Mouse (Mus musculus): ENCODE results near the gene Cela1. TPM values are rescaled to one million over a fixed set of nuclear protein-coding genes. Genes with fewer than 3 reads are reported as not detected.

Cela1 gene
- polyA plus RNA-seq, 1 experiment: not detected

DNA sequence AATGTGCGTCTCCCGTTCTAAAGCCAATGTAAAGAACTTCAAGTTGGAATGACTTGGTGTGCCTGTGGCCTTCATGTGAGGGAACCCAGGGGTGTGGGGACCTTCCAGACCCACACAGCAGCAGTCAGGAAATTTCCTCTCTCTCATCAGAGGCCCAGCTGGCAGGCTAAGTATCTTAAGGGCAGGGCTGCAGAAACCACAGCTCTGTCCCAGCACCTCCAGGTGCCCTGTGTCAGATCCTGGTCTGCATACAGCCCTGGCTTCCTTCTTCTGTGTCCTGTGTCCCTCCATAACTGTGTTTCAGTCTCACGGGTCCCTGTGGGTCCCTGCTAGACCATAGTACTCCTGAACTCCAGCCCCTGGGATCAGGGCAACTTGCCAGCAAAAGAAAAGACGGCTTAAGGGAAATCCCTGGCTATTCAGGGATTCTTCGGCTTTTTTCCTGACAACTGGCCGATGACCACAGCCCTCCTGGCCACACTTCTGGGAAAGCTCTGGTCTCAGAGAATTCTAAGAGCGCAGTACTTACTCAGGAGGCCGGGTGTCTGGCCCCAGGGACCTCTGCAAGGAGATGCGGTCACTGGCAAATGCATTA is 27.8 kb upstream of the Cela1 start:
- Histone ChIP-seq H3K4me1 (ENCODE audit: control insufficient read depth, insufficient read depth, low read length) (no peaks in the 10 kb centered on the region), H3K27ac (ENCODE audit: insufficient read depth, low read depth, low read length) (no peak overlapping the region), H3K4me3 (ENCODE audit: insufficient read depth, low read depth, low read length) (no peak overlapping the region)
- 63% methylated on average over 9 of the region's 9 CpGs for WGBS
- no peak for TF ChIP-seq POLR2A (IDR thresholded peaks at IDR 0.05; ENCODE audit: insufficient read depth, low read depth, low read length)
- no peak for TF ChIP-seq CTCF (IDR thresholded peaks at IDR 0.05; ENCODE audit: insufficient read depth, low read depth, low read length)

DNA sequence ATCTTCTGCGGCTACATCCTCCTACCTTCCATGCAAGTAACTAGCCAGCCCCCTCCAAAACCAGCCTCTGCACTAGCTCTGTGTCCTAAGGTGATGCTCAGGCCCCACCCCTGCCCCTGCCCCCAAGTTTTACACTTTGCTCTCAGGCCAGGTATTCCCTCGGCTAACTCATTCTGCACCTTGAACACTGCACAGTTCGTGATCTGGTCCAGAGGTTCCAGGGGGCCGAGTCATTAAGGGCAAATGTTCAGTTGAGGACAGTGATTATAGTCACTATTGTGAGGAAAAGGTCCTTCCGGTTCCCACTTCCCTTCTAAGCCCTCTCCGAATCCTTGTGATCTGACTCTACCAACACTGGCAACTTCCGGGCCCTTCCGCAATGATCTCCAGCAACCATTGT is 26.7 kb upstream of the Cela1 start:
- no peak overlapping the region for H3K27ac ChIP-seq (ENCODE audit: insufficient read depth, low read depth, low read length)
- TF ChIP-seq POLR2A (IDR thresholded peaks at IDR 0.05; ENCODE audit: insufficient read depth, low read depth, low read length) (no peak), CTCF (IDR thresholded peaks at IDR 0.05; ENCODE audit: insufficient read depth, low read depth, low read length) (no peak)
- H3K4me1 ChIP-seq (ENCODE audit: control insufficient read depth, insufficient read depth, low read length): no peaks in the 10 kb centered on the region
- no peak overlapping the region for H3K4me3 ChIP-seq (ENCODE audit: insufficient read depth, low read depth, low read length)
- WGBS: 89% methylated on average over 8 of the region's 8 CpGs

DNA sequence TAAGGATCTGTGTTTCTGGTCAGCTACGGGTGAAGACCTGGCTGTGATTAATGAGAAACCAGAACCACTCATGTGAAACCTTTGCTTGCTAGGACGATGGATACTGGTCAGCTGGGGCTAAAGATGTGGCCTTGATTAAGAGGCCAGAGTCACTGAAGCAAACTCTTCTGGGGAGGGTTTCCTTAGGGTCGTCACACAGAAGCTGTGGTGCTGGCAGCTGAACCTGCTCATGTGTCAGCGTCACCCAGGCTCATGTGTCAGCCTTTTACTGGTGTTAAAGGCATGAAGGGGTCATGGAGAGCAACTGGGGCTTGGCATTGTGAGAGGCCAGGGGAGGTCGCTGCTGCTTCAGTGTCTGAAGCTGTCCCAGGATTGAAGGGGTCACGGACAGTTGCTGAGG is 23.1 kb upstream of the Cela1 start:
- Histone ChIP-seq H3K4me3 (ENCODE audit: insufficient read depth, low read depth, low read length) (no peak overlapping the region), H3K4me1 (ENCODE audit: control insufficient read depth, insufficient read depth, low read length) (no peaks in the 10 kb centered on the region), H3K27ac (ENCODE audit: insufficient read depth, low read depth, low read length) (no peak overlapping the region)
- TF ChIP-seq POLR2A (IDR thresholded peaks at IDR 0.05; ENCODE audit: insufficient read depth, low read depth, low read length) (no peak), CTCF (IDR thresholded peaks at IDR 0.05; ENCODE audit: insufficient read depth, low read depth, low read length) (no peak)
- 83% methylated on average over 6 of the region's 6 CpGs for WGBS

DNA sequence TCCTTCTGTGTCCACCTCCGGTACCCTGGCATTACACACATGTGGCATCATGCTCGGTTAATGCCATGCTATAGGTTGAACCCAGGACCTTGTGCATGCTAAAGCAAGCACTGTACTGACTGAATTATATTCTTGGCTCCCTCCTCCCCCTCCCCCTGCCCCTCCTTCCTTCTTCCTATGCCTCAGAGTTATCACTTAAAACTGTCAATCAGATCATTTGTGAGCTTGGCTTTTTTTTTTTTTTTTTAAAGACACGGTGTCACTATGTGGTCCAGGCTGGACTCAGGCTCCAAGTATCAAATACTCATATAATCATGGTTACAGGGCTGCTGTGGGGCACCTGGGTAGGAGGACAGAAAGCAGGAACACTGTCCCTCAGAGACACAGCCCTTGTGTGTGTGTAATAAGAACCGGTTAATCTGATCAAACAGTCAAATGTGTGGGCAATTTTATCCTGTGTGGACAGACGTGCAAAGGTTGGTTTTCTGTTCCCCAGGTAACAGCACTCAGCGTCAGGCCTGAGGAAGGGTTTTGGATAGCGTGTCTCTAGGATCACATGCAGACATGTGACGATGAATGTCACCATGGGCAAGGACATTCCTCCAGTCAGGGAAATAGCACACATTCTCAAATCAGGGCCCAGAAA is 20.8 kb upstream of the Cela1 start:
- TF ChIP-seq POLR2A (IDR thresholded peaks at IDR 0.05; ENCODE audit: insufficient read depth, low read depth, low read length): no peak
- no peak for TF ChIP-seq CTCF (IDR thresholded peaks at IDR 0.05; ENCODE audit: insufficient read depth, low read depth, low read length)
- WGBS: 88% methylated on average over 8 of the region's 8 CpGs
- Histone ChIP-seq H3K4me3 (ENCODE audit: insufficient read depth, low read depth, low read length) (no peak overlapping the region), H3K4me1 (ENCODE audit: control insufficient read depth, insufficient read depth, low read length) (peaks cover 5% of the 10 kb centered on the region; the same call in 1 of the 2 replicates), H3K27ac (ENCODE audit: insufficient read depth, low read depth, low read length) (no peak overlapping the region)

- no peak overlapping the region for H3K27ac ChIP-seq (ENCODE audit: insufficient read depth, low read depth, low read length)
- H3K4me1 ChIP-seq (ENCODE audit: control insufficient read depth, insufficient read depth, low read length): peaks cover 5% of the 10 kb centered on the region; the same call in 1 of the 2 replicates
- TF ChIP-seq POLR2A (IDR thresholded peaks at IDR 0.05; ENCODE audit: insufficient read depth, low read depth, low read length) (no peak), CTCF (IDR thresholded peaks at IDR 0.05; ENCODE audit: insufficient read depth, low read depth, low read length) (no peak)
- H3K4me3 ChIP-seq (ENCODE audit: insufficient read depth, low read depth, low read length): no peak overlapping the region
- WGBS: 86% methylated on average over 8 of the region's 8 CpGs
Observed at GRCm38 (mm10) chr15:100706226-100706625, 18.5 kb upstream of the Cela1 start.

DNA sequence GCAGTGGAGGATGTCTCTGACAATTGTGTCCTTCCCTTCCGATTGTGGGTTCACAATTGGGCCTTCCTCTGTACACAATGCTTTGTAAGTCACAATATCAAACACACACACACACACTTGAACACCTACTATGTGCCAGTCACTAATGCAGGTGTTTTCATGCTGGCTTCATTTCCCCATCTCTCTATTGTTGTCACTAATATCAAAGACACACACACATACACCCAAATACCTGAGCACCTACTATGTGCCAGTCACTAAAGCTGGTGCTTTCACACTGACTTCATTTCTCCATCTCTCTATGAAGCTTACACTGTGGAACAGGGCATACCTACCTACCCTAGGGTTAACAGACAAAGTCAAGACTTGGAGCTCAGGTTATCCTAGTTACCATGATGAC is 17.7 kb upstream of the Cela1 start:
- 85% methylated on average over 1 of the region's 1 CpGs for WGBS
- TF ChIP-seq POLR2A (IDR thresholded peaks at IDR 0.05; ENCODE audit: insufficient read depth, low read depth, low read length): no peak
- no peak for TF ChIP-seq CTCF (IDR thresholded peaks at IDR 0.05; ENCODE audit: insufficient read depth, low read depth, low read length)

GRCm38 (mm10) chr15:100703913-100704312 is 16.2 kb upstream of the Cela1 start:
- Histone ChIP-seq H3K4me1 (ENCODE audit: control insufficient read depth, insufficient read depth, low read length) (peaks cover 5% of the 10 kb centered on the region; the same call in 1 of the 2 replicates), H3K27ac (ENCODE audit: insufficient read depth, low read depth, low read length) (no peak overlapping the region), H3K4me3 (ENCODE audit: insufficient read depth, low read depth, low read length) (no peak overlapping the region)
- no peak for TF ChIP-seq POLR2A (IDR thresholded peaks at IDR 0.05; ENCODE audit: insufficient read depth, low read depth, low read length)
- WGBS: 15% methylated on average over 17 of the region's 17 CpGs

More for the DNA sequence above, 17.7 kb upstream of the Cela1 start:
- Histone ChIP-seq H3K4me1 (ENCODE audit: control insufficient read depth, insufficient read depth, low read length) (peaks cover 5% of the 10 kb centered on the region; the same call in 1 of the 2 replicates), H3K27ac (ENCODE audit: insufficient read depth, low read depth, low read length) (no peak overlapping the region), H3K4me3 (ENCODE audit: insufficient read depth, low read depth, low read length) (no peak overlapping the region)

- Histone ChIP-seq H3K4me1 (ENCODE audit: control insufficient read depth, insufficient read depth, low read length) (peaks cover 5% of the 10 kb centered on the region; the same call in 1 of the 2 replicates), H3K4me3 (ENCODE audit: insufficient read depth, low read depth, low read length) (no peak overlapping the region), H3K27ac (ENCODE audit: insufficient read depth, low read depth, low read length) (no peak overlapping the region)
- TF ChIP-seq POLR2A (IDR thresholded peaks at IDR 0.05; ENCODE audit: insufficient read depth, low read depth, low read length) (no peak), CTCF (IDR thresholded peaks at IDR 0.05; ENCODE audit: insufficient read depth, low read depth, low read length) (no peak)
- WGBS: 85% methylated on average over 6 of the region's 6 CpGs
Observed at GRCm38 (mm10) chr15:100701856-100702255, 14.1 kb upstream of the Cela1 start.

GRCm38 (mm10) chr15:100701108-100701507 is 13.4 kb upstream of the Cela1 start:
- WGBS: 63% methylated on average over 10 of the region's 10 CpGs
- H3K27ac ChIP-seq (ENCODE audit: insufficient read depth, low read depth, low read length): no peak overlapping the region
- TF ChIP-seq POLR2A (IDR thresholded peaks at IDR 0.05; ENCODE audit: insufficient read depth, low read depth, low read length) (no peak), CTCF (IDR thresholded peaks at IDR 0.05; ENCODE audit: insufficient read depth, low read depth, low read length) (no peak)

More at GRCm38 (mm10) chr15:100701108-100701507, 13.4 kb upstream of the Cela1 start:
- Histone ChIP-seq H3K4me3 (ENCODE audit: insufficient read depth, low read depth, low read length) (no peak overlapping the region), H3K4me1 (ENCODE audit: control insufficient read depth, insufficient read depth, low read length) (peaks cover 5% of the 10 kb centered on the region; the same call in 1 of the 2 replicates)
